Comparison of ENCODE assay signal across 8 mouse cellular contexts in the genomic region with DNA sequence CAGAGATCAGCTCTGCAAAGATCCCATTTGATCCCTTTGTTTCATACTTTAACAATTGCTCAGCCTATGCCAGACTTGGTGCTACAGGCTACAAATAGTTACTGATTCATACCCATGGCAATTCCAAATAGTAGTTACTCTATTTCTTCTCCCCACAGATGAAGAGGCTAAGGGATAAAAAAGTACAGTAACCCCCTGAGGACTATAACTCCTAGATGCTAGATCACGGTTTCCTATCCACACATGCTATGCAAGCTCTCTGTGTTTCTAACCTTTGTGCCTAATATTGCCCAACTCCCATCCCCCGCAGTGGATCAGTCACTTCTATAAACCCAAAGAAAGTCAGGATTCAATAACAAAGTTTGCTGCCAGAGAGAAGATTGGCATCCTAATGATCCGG.
"Had no signal": no experiment of that assay in that cellular context is flagged by ENCODE, and none has a peak within 500 bp of the region (broad histone marks: within the 10 kb centered on the region; RNA-seq: fewer than 3 reads in every experiment).

No protein-coding gene starts in this region.

- DNase-seq: liver, postnatal 0 days; lung, adult 2 months; lung, postnatal 14 days; lung, postnatal 36 days; right cerebral cortex, postnatal 14 days; thymus, adult 18-20 months; thymus, postnatal 14 days; thymus, postnatal 4 days had no signal
